Mouse (Mus musculus): Measurements from ENCODE around the gene Map2k5. TPM values are rescaled to one million over a fixed set of nuclear protein-coding genes. Genes with fewer than 3 reads are reported as not detected.

Gene Map2k5
- total RNA-seq, 2 experiments from 2014 or later, result 21.8 to 27.1 TPM

DNA sequence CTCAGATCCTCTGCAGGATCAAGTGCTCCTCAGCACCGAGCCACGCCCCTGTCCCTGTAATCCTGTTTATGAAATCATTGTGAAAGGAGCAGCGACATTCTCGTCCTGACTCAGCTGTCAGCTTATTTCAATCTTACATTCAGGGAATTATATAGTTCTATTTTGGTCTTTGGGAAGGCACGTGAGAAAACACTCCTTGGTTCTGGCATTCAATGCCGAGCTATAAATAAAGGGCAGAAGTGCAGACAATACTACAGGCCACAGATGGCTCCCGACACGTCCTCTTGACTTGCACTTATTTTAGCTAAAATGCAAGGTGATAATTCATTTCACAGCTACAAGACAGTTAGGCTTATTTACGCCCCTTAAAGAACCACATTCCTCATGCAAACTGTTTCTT is 182.9 kb downstream of the Map2k5 start:
- no peak for DNase-seq (ENCODE audit: low spot score in 2 of 2)

- DNase-seq (ENCODE audit: low spot score in 2 of 2), result no peak
Measured at GRCm38 (mm10) chr9:63192809-63193208, 184.9 kb downstream of the Map2k5 start.

DNA sequence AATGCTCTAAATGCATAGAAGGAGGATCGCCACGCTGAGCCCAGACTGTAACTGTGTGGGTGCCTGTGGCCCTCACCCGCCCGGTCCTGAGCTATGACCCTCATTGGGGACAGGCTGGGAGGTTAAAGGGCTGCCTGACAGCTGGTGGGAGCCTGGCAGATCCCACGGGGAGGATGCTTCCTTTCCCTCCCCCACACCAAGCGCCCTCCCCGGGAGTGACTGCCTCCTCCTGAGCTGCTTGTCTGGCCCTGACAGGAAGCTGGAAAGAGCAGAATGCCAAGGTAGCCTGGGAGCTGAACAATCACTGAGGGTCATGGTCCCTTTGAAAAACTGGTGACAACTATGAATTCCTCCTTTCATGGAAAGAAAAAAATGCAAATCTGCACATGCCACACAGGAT is 190.4 kb downstream of the Map2k5 start:
- DNase-seq (ENCODE audit: low spot score in 2 of 2), result no peak

DNA sequence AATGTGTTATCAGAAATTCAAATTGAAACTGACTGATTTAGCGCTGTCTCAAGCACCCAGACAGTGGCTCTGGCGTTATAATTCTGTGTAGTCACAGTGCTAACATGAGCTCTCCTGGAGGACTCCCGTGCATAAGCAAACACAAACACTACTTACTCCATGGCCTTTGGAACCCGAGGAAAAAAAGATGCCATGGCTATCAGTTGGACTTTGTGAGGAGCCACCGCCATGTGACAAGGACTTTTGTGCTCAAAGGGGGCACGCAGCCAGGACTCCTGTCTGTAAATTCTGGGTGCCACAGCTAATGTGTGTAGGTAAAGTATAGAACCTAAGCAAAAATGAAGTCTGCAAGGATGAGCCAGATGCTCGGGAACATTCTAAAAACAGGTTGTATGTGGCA is 192.5 kb downstream of the Map2k5 start:
- no peak for DNase-seq (ENCODE audit: low spot score in 2 of 2)

- no peak for DNase-seq (ENCODE audit: low spot score in 2 of 2)
Measured at GRCm38 (mm10) chr9:63183864-63184263, 193.8 kb downstream of the Map2k5 start.

DNA sequence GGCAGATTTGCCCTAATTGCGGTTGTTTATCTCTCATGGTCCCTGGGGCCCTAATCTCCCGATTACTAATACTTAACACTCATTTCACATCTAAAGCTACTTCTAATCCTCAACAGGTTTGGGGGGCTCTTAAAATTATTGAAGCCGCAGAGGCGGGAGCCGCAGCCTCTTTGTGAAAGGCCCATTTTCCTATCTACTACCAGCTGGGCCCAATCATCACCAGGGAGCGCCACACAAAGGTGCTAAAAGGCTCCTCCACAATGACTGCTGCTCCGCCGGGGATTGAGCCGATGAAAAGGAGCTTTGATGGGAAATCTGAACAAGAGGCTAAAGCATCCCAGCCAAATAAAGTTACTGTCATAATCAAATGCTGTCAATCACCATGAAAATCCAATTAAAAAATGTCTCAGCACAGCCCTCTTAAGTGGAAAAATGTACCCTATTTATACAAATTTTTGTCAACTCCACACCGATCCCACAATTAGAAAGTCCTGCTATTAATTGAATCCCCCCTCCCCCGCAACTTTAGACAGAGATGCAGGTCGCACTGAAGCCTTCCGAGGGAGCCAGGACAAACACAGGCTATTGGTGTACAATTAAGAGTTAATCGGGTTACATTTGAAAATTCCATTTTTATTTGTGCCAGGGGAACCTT is 195.3 kb downstream of the Map2k5 start:
- no peak for DNase-seq (ENCODE audit: low spot score in 2 of 2)

DNA sequence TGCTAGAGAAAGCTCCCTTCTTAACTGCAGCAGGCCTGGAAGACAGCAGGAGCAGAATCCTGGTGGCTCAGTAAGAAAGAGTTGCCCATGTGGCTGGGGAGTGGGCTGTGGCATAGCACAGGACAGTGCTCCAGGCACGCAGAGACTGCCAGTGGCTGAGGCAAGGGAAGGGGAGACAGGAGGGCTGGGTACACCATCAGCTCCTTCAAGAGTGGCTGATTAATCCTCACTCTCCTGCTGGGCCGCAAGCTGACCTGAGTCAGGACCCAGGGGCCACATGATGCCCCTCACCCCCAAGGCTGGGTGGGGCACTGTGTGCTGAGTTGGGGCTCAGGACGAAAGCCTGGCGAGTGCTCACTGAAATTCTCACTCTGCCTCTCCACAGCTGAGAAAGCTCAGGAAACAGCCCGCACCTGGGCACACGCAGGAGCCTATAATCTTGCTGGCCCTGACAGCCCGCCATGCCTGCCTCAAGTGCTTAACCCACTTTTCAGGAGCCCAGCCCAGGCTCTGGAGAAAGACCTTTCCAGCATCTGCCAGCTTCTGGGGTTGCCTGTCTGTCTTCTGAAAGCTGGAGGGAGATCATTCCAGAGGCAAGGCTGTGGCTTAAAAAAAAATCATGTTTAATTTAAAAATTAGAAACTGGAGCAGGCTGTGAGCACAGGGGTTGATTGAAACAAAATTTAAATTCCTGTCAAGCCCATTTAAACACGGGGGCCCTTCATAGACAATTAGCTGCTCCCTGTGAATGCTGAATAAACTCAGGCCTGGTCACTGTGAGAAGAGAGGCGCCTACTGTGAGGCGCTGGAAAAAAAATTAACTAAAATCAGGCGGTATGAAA is 196.1 kb downstream of the Map2k5 start:
- DNase-seq (ENCODE audit: low spot score in 2 of 2), result no peak

DNA sequence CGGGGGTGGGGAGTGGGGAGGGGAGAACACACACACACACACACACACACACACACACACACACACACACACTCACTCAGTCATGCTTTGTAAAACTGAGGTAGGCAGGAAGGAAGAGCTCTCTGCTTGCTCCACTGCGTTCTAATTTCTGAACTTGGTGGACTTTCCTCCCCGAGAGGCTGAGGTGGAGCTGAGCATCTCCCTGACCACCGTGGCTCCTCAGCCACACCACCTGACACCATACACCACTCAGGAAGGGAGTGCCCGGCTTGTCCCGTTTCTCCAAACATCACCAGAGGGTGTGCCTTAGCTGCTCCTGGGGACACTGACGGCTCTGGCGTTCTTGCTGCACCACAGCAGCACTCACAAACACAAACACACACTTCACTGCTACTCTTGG is 199.4 kb downstream of the Map2k5 start:
- DNase-seq (ENCODE audit: low spot score in 2 of 2), result no peak

DNA sequence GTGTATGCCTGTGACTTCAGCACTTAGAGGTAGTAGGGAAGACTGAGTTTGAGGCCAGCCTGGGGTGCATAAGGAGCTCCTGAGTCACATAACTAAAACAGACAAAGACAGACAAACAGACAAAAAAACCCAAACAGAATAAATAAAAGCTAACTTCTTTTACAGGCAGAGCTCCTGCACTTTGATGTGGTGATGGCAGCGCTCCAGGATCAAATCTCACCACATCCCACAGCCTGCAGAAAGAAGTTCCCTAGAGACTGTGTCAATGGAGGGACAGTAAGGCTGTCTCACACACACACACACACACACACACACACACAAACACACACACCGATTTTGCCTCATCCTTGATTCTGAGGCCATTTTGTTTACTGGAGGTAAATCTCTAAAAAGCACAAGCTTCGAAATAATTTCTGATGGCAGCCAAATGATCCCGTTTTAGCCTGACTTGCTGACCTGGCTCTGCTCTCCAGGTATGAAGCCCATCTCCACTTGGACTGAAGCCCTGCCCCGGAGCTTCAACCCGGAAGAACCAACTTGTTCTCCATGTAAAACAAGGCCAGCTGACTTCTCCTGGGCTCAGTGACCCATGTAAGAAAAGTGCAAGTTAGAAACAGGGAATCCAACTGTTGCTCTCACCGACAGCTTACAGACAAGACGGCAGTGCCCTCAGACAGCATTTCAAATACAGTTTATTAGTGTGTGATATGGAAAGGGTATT is 203.5 kb downstream of the Map2k5 start:
- no peak for DNase-seq (ENCODE audit: low spot score in 2 of 2)

DNA sequence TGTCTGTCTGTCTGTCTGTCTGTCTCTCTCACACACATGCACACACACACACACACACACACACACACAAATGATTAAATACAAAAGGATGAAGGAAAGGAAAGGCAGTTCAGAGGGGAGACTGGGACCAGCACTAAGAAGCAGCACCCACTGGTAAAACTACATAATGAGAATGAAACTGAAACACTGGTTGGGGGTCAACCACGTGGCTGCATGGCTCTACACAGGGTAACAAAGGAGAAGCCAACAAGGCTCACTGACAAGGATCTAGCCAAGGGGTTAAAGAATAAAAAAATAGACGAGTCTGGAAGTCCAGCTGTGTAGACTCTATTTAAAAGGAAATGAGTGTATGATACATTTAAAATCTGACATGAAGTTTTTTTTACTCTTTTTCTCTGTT is 205.8 kb downstream of the Map2k5 start:
- DNase-seq (ENCODE audit: low spot score in 2 of 2), result no peak

DNA sequence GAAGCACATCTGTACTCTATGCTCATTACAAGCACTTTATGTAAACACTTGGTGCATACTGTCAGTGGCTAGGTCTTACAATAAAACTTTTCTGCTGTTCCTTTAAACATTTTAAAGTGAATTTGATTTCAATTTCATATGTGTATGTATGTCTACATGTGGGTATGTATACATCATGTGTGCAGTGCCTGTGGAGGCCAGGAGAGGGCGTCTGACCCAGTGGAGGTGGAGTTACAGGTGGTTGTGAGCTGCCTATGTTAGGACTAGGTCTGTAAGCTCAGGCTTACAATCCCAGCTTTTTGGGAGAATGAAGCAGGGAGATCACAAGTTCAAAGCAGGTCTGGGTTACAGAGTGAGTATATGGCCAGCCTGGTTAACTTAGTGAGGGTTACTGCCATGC is 208.6 kb downstream of the Map2k5 start:
- DNase-seq (ENCODE audit: low spot score in 2 of 2), result no peak

- no peak for DNase-seq (ENCODE audit: low spot score in 2 of 2)
Measured at GRCm38 (mm10) chr9:63165070-63165469, 212.6 kb downstream of the Map2k5 start.

GRCm38 (mm10) chr9:63163756-63164155 is 213.9 kb downstream of the Map2k5 start:
- DNase-seq (ENCODE audit: low spot score in 2 of 2), result no peak

DNA sequence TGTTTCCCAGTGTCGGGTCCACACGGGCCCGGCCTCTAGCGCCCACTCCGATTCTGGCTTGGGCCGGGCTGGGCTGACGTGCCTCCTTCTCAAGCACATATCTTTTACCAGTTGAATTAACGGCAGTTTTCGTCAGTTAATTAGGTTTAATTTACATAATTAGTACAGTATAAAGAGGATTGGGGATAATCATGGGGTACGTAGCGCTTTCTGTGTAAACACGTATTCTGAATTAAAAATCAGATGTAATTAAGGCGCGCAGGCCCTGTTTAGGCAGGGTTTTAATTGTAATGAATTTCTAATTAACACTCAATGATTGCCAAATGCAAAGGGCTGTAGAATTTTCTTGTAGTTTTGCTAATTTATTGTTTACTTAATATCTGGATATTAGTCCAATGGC is 225.8 kb downstream of the Map2k5 start:
- DNase-seq (ENCODE audit: low spot score in 2 of 2), result no peak

GRCm38 (mm10) chr9:63151072-63151870 is 226.4 kb downstream of the Map2k5 start:
- DNase-seq (ENCODE audit: low spot score in 2 of 2), result peak; percentile 66 to 77

- DNase-seq (ENCODE audit: low spot score in 2 of 2), result no peak
Measured at GRCm38 (mm10) chr9:63150086-63150800, 227.5 kb downstream of the Map2k5 start.

- no peak for DNase-seq (ENCODE audit: low spot score in 2 of 2)
Measured at GRCm38 (mm10) chr9:63149372-63149766, 228.3 kb downstream of the Map2k5 start.

GRCm38 (mm10) chr9:63148410-63149371 is 229.0 kb downstream of the Map2k5 start, which contains the start of gene Skor1:
Gene Skor1 (minus strand): TSS chr9:63148961.
- no peak for DNase-seq (ENCODE audit: low spot score in 2 of 2)

- no peak for DNase-seq (ENCODE audit: low spot score in 2 of 2)
Measured at GRCm38 (mm10) chr9:63147786-63148409, 229.8 kb downstream of the Map2k5 start.
